Mouse (Mus musculus): ENCODE measurements at regions not wholly inside any gene's neighbourhood (a gene's known extent, or its start where the extent isn't known, plus 50 kb on each side); places are given as distances from the start of the nearest gene placed in this dataset.

DNA sequence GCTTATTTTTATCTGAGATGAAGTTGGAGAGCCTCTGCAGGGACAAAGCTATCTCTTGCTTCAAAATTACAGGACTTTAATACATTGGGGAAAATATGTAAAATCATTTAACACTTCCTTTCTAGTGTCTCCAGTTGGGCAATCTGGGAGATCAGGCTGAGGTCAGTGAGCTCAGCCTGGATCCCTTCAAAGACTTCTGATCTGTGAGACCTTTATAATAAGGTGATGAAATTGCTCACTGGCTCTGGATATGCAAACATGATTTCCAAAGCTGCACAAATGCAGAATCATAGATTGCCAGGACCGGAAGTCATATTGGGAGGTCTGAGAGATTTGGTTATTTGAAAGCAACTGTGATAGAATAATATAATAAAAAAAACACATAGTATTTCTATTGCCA lies 76.7 kb downstream of the Mex3b start:
- Histone ChIP-seq H3K4me3 (ENCODE audit: control insufficient read depth, insufficient read depth, low read length) (no peak overlapping the region), H3K27ac (ENCODE audit: control insufficient read depth, insufficient read depth, low read length) (no peak overlapping the region), H3K36me3 (ENCODE audit: control insufficient read depth, insufficient read depth, low read length) (no peaks in the 10 kb centered on the region), H3K4me1 (replicated peaks; ENCODE audit: control insufficient read depth, insufficient read depth, low read length) (no peaks in the 10 kb centered on the region), H3K27me3 (ENCODE audit: control insufficient read depth, insufficient read depth, low read length) (no peaks in the 10 kb centered on the region)
- WGBS = 94% methylated on average over 1 of the region's 1 CpGs
- no peak for DNase-seq
- TF ChIP-seq CTCF (IDR thresholded peaks at IDR 0.05; ENCODE audit: borderline replicate concordance, control insufficient read depth, extremely low read depth, insufficient read depth, low read length, poor library complexity) (no peak), POLR2A (IDR thresholded peaks at IDR 0.05; ENCODE audit: control insufficient read depth, extremely low read depth, insufficient read depth, low read length, poor library complexity) (no peak)

GRCm38 (mm10) chr7:82949372-82949771 lies 82.2 kb downstream of the Mex3b start:
- DNase-seq = no peak
- no peaks in the 10 kb centered on the region for H3K36me3 ChIP-seq (ENCODE audit: control insufficient read depth, insufficient read depth, low read length)
- H3K27me3 ChIP-seq (ENCODE audit: control insufficient read depth, insufficient read depth, low read length) = no peaks in the 10 kb centered on the region
- TF ChIP-seq POLR2A (IDR thresholded peaks at IDR 0.05; ENCODE audit: control insufficient read depth, extremely low read depth, insufficient read depth, low read length, poor library complexity) (no peak), CTCF (IDR thresholded peaks at IDR 0.05; ENCODE audit: borderline replicate concordance, control insufficient read depth, extremely low read depth, insufficient read depth, low read length, poor library complexity) (no peak)
- 92% methylated on average over 6 of the region's 6 CpGs for WGBS
- H3K4me3 ChIP-seq (ENCODE audit: control insufficient read depth, insufficient read depth, low read length) = no peak overlapping the region
- no peaks in the 10 kb centered on the region for H3K4me1 ChIP-seq (replicated peaks; ENCODE audit: control insufficient read depth, insufficient read depth, low read length)
- no peak overlapping the region for H3K27ac ChIP-seq (ENCODE audit: control insufficient read depth, insufficient read depth, low read length)

DNA sequence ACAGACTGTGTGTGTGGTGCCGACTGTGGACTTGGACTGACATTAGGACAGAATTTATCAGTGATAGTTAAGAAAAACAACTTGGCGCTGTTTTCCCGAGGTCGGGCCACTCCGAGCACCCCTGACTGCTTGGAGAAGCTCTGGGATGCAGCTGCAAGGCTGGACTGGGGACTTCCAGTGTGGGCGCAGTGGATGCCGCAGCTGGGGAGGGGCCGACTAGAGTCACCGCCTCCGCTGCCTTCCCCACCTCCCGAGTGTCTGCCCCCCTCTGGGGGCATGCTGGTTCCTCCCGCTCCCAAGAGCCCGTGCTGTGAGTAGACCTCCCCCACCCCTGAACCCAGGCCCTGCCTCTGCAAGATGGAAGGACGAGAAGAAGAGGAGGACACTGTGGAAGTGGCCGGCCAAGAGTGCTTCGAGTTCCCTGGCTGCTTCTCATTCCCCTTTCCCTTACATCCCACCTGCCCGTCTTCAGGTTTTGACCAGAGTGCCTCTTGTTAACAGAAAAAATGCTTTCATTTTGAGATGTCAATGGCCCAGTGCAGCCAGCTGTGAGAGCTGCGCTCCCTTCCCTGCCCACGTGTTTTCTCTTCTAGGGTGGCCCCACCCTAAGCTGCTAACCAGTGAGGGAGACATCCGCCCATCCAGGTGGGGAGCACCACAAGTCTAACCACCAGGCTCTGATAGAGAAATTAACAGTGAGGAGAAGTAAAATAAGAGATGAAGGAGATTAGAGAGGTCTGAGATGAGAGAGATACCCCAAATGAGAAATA lies 90.3 kb downstream of the Mex3b start:
- Histone ChIP-seq H3K27ac (ENCODE audit: control insufficient read depth, insufficient read depth, low read length) (peak overlapping the region; percentile 31; the same call in 1 of the 2 replicates), H3K27me3 (ENCODE audit: control insufficient read depth, insufficient read depth, low read length) (no peaks in the 10 kb centered on the region), H3K36me3 (ENCODE audit: control insufficient read depth, insufficient read depth, low read length) (no peaks in the 10 kb centered on the region), H3K4me3 (ENCODE audit: control insufficient read depth, insufficient read depth, low read length) (peak overlapping the region; percentile 36), H3K4me1 (replicated peaks; ENCODE audit: control insufficient read depth, insufficient read depth, low read length) (peaks cover 13% of the 10 kb centered on the region)
- 36% methylated on average over 20 of the region's 20 CpGs for WGBS
- DNase-seq = peak; percentile 49
- TF ChIP-seq CTCF (IDR thresholded peaks at IDR 0.05; ENCODE audit: borderline replicate concordance, control insufficient read depth, extremely low read depth, insufficient read depth, low read length, poor library complexity) (no peak), POLR2A (IDR thresholded peaks at IDR 0.05; ENCODE audit: control insufficient read depth, extremely low read depth, insufficient read depth, low read length, poor library complexity) (no peak)

DNA sequence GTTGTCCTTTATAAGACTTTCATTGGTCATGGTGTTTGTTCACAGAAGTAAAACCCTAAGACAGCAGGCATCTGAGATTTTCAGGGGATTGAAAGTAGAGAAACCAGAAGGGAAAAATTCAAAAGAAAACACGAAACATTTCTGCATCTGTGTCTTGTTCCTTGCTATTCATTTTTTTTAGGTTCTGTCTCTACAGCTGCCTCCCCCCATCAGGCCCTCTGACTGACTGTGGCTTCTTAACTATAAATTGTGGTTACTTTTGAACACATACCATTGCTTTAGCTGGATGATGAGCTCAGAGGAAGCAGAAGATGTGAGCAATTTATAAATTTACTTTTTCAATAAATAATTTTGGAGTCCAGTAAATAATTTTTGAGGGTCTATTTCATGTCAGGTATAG lies 103.5 kb downstream of the Mex3b start:
- WGBS = 26% methylated on average over 1 of the region's 1 CpGs
- DNase-seq = no peak
- Histone ChIP-seq H3K4me3 (ENCODE audit: control insufficient read depth, insufficient read depth, low read length) (no peak overlapping the region), H3K36me3 (ENCODE audit: control insufficient read depth, insufficient read depth, low read length) (no peaks in the 10 kb centered on the region), H3K4me1 (replicated peaks; ENCODE audit: control insufficient read depth, insufficient read depth, low read length) (peaks cover 5% of the 10 kb centered on the region), H3K27ac (ENCODE audit: control insufficient read depth, insufficient read depth, low read length) (no peak overlapping the region), H3K27me3 (ENCODE audit: control insufficient read depth, insufficient read depth, low read length) (no peaks in the 10 kb centered on the region)
- no peak for TF ChIP-seq POLR2A (IDR thresholded peaks at IDR 0.05; ENCODE audit: control insufficient read depth, extremely low read depth, insufficient read depth, low read length, poor library complexity)
- no peak for TF ChIP-seq CTCF (IDR thresholded peaks at IDR 0.05; ENCODE audit: borderline replicate concordance, control insufficient read depth, extremely low read depth, insufficient read depth, low read length, poor library complexity)

DNA sequence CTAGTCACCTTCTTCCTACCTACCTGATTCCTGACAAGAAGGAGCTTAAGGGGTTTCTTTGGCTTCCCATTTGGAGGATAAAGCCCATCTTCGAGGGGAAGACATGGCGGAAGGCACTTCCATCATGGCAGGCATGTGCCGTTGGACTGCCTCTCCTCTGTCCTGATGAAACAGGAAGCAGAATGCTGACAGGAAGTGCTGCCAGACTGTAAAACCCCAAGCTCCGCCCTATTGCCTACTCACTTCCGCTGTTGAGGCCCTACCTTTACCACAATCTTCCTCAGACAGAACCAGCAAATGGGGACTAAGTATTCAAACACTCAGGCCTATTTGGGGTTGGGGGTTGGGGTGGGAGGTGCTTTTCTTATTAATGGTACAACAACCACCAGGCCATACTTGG lies 104.1 kb downstream of the Mex3b start:
- 52% methylated on average over 5 of the region's 5 CpGs for WGBS
- no peak for TF ChIP-seq POLR2A (IDR thresholded peaks at IDR 0.05; ENCODE audit: control insufficient read depth, extremely low read depth, insufficient read depth, low read length, poor library complexity)
- no peak for TF ChIP-seq CTCF (IDR thresholded peaks at IDR 0.05; ENCODE audit: borderline replicate concordance, control insufficient read depth, extremely low read depth, insufficient read depth, low read length, poor library complexity)
- Histone ChIP-seq H3K4me1 (replicated peaks; ENCODE audit: control insufficient read depth, insufficient read depth, low read length) (peaks cover 5% of the 10 kb centered on the region), H3K36me3 (ENCODE audit: control insufficient read depth, insufficient read depth, low read length) (no peaks in the 10 kb centered on the region), H3K27ac (ENCODE audit: control insufficient read depth, insufficient read depth, low read length) (no peak overlapping the region), H3K4me3 (ENCODE audit: control insufficient read depth, insufficient read depth, low read length) (no peak overlapping the region), H3K27me3 (ENCODE audit: control insufficient read depth, insufficient read depth, low read length) (no peaks in the 10 kb centered on the region)
- no peak for DNase-seq

DNA sequence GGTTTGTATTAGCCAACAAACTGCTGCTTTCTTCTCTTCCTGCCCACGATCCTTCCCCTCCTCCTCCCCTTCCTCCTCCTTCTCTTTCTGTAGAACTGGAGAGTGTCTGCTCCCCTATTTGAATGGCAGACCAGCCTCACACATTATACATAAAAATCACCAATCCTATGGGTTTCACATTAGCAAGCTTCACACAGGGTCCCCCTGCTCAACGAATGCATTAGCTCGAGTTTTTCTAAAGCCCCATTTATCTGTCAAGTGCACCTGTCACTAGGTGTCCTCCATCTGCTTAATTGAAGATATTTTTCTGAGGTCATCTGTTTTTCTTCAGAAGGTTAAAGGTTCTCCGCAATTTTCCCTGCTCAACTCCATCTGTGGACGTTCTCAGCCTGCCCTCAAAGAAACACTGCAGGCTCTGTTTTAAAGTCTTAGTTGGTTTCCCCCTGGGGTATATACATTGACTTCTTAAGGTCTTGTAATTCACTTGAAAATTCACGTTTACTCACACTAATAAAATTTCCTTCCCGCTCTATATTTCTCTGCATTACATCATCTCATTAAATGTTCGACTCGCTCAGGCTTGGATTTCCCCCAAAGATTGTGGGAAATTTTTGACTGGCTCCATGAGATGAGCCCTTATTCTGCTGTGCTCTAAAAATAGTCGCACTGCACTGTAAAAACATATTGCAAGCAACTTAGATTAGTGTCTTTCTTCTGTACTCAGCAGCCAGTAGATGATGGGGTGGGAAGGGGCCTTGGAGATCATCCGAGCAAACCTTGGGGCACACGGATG lies 105.3 kb downstream of the Mex3b start:
- DNase-seq = no peak
- H3K36me3 ChIP-seq (ENCODE audit: control insufficient read depth, insufficient read depth, low read length) = no peaks in the 10 kb centered on the region
- WGBS = 87% methylated on average over 12 of the region's 12 CpGs
- TF ChIP-seq POLR2A (IDR thresholded peaks at IDR 0.05; ENCODE audit: control insufficient read depth, extremely low read depth, insufficient read depth, low read length, poor library complexity) (no peak), CTCF (IDR thresholded peaks at IDR 0.05; ENCODE audit: borderline replicate concordance, control insufficient read depth, extremely low read depth, insufficient read depth, low read length, poor library complexity) (no peak)
- no peak overlapping the region for H3K4me3 ChIP-seq (ENCODE audit: control insufficient read depth, insufficient read depth, low read length)
- H3K27me3 ChIP-seq (ENCODE audit: control insufficient read depth, insufficient read depth, low read length) = no peaks in the 10 kb centered on the region
- no peak overlapping the region for H3K27ac ChIP-seq (ENCODE audit: control insufficient read depth, insufficient read depth, low read length)
- peaks cover 5% of the 10 kb centered on the region for H3K4me1 ChIP-seq (replicated peaks; ENCODE audit: control insufficient read depth, insufficient read depth, low read length)
